Mouse (Mus musculus) cortical plate, adult 2 months (tissue): ENCODE results near the gene Dmgdh.

Experiments
- CTCF ChIP-seq: fragments of 200-500 bp; IDR thresholded peaks from 2 replicates; pipeline ENCODE4 v1.5.1; 2011; ENCODE audit warnings: mild to moderate bottlenecking, control low read depth, low read length; ENCODE audit not compliant: insufficient read depth; ENCODE audit errors: extremely low read depth
- POLR2A ChIP-seq: fragments of 200-500 bp; IDR thresholded peaks from 2 replicates; pipeline ENCODE4 v1.6.1; 2011; ENCODE audit warnings: mild to moderate bottlenecking, low read length, control low read depth; ENCODE audit not compliant: insufficient read depth; ENCODE audit errors: extremely low read depth

DNA sequence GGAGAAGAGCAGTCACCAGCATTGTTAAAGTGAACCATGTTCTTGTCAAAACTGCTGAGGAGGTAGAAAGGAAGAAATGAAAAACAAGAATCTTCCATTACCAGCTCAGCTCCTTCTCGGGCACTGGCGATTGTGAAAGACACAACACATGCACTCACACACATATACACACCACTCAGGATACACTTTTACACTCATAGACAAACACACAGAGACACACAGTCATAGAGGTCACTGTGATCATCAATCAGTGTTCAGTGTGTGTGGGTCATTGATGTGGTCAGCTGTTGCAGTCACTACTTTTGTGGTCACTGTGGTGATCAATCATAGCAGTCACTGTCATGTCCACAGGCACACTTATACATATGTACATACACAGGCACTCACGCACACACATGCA lies 49.2 kb downstream of the Dmgdh start:
- TF ChIP-seq POLR2A (no peak), CTCF (no peak)
